Mouse (Mus musculus): ENCODE results near the gene Phkb. TPM values are rescaled to one million over a fixed set of nuclear protein-coding genes. Genes with fewer than 3 reads are reported as not detected.

The Phkb gene
- total and polyA plus RNA-seq, 3 experiments: 14.1 to 18.6 TPM; not detected in 1

- no peak overlapping the region for H3K4me3 ChIP-seq (ENCODE audit: control insufficient read depth in 1 of 2, insufficient read depth in 1 of 2, low read depth in 2 of 2, low read length in 2 of 2)
- no peak for DNase-seq (ENCODE audit: low read depth, low spot score)
- H3K9me3 ChIP-seq (replicated peaks; ENCODE audit: insufficient read depth, low read length): no peaks in the 10 kb centered on the region
- no peak overlapping the region for H3K9ac ChIP-seq (ENCODE audit: control insufficient read depth, low read depth, low read length, poor library complexity, severe bottlenecking)
- no peak for TF ChIP-seq KAT2A (conservative IDR thresholded peaks at IDR 0.05; ENCODE audit: low read depth, low read length)
- TF ChIP-seq JUND (IDR thresholded peaks at IDR 0.05; ENCODE audit: low read depth, low read length): no peak
- no peak for TF ChIP-seq BHLHE40 (IDR thresholded peaks at IDR 0.05; ENCODE audit: borderline replicate concordance, low read depth, low read length)
- no peak for TF ChIP-seq MAFK (IDR thresholded peaks at IDR 0.05; ENCODE audit: borderline replicate concordance, low read depth, low read length)
- no peak for TF ChIP-seq EP300 (IDR thresholded peaks at IDR 0.05; ENCODE audit: low read depth in 1 of 2, low read length in 2 of 2)
- no peak for TF ChIP-seq USF1 (IDR thresholded peaks at IDR 0.05; ENCODE audit: low read depth, low read length)
- TF ChIP-seq MAX (IDR thresholded peaks at IDR 0.05; ENCODE audit: low read length): no peak
- no peak for TF ChIP-seq USF2 (IDR thresholded peaks at IDR 0.05; ENCODE audit: borderline replicate concordance in 1 of 2, insufficient read depth in 1 of 2, low read depth in 1 of 2, low read length in 2 of 2)
- no peak for TF ChIP-seq MYC (IDR thresholded peaks at IDR 0.05; ENCODE audit: low read depth, low read length)
- no peak for TF ChIP-seq RAD21 (IDR thresholded peaks at IDR 0.05; ENCODE audit: low read depth, low read length)
- TF ChIP-seq MYB (IDR thresholded peaks at IDR 0.05; ENCODE audit: low read depth, low read length): no peak
- no peak for TF ChIP-seq ZKSCAN1 (IDR thresholded peaks at IDR 0.05; ENCODE audit: low read depth, low read length)
- TF ChIP-seq CHD1 (IDR thresholded peaks at IDR 0.05; ENCODE audit: low read depth, low read length): no peak
- no peak for TF ChIP-seq TAL1 (IDR thresholded peaks at IDR 0.05; ENCODE audit: low read length)
- no peak for TF ChIP-seq SIN3A (IDR thresholded peaks at IDR 0.05; ENCODE audit: low read length)
- no peak for TF ChIP-seq ETS1 (IDR thresholded peaks at IDR 0.05; ENCODE audit: low read depth, low read length)
- TF ChIP-seq TCF12 (IDR thresholded peaks at IDR 0.05; ENCODE audit: low read depth, low read length): no peak
- no peak for TF ChIP-seq MEF2A (IDR thresholded peaks at IDR 0.05; ENCODE audit: extremely low read depth, insufficient replicate concordance, low read depth, low read length, poor library complexity, severe bottlenecking)
- no peak for TF ChIP-seq POLR2AphosphoS2 (IDR thresholded peaks at IDR 0.05; ENCODE audit: low read length)
- no peak for TF ChIP-seq SMC3 (IDR thresholded peaks at IDR 0.05; ENCODE audit: low read depth, low read length)
- no peaks in the 10 kb centered on the region for H3K27me3 ChIP-seq (ENCODE audit: control insufficient read depth in 1 of 2, insufficient read depth in 2 of 2, low read length in 2 of 2)
- no peaks in the 10 kb centered on the region for H3K79me2 ChIP-seq (ENCODE audit: control insufficient read depth, insufficient read depth, low read length, poor library complexity)
- no peaks in the 10 kb centered on the region for H3K4me1 ChIP-seq (ENCODE audit: control insufficient read depth in 1 of 2, insufficient read depth in 2 of 2, low read length in 2 of 2)
- no peak overlapping the region for H3K27ac ChIP-seq (ENCODE audit: control insufficient read depth, low read depth, low read length)
- peaks cover 0 to 10% of the 10 kb centered on the region in 2 experiments; a peak in 2 of 4 replicates for H3K36me3 ChIP-seq (ENCODE audit: control insufficient read depth in 1 of 2, insufficient read depth in 2 of 2, low read length in 2 of 2)
These were observed 104.1 kb downstream of the Phkb start for GRCm38 (mm10) chr8:85944820-85945219.

- Histone ChIP-seq H3K27me3 (ENCODE audit: control insufficient read depth in 1 of 2, insufficient read depth in 2 of 2, low read length in 2 of 2) (no peaks in the 10 kb centered on the region), H3K36me3 (ENCODE audit: control insufficient read depth in 1 of 2, insufficient read depth in 2 of 2, low read length in 2 of 2) (peaks cover 0 to 1% of the 10 kb centered on the region in 2 experiments; a peak in 2 of 4 replicates), H3K79me2 (ENCODE audit: control insufficient read depth, insufficient read depth, low read length, poor library complexity) (no peaks in the 10 kb centered on the region), H3K9ac (ENCODE audit: control insufficient read depth, low read depth, low read length, poor library complexity, severe bottlenecking) (no peak overlapping the region), H3K4me1 (ENCODE audit: control insufficient read depth in 1 of 2, insufficient read depth in 2 of 2, low read length in 2 of 2) (no peaks in the 10 kb centered on the region), H3K27ac (ENCODE audit: control insufficient read depth, low read depth, low read length) (no peak overlapping the region), H3K9me3 (replicated peaks; ENCODE audit: insufficient read depth, low read length) (no peaks in the 10 kb centered on the region), H3K4me3 (ENCODE audit: control insufficient read depth in 1 of 2, insufficient read depth in 1 of 2, low read depth in 2 of 2, low read length in 2 of 2) (no peak overlapping the region)
- TF ChIP-seq ZKSCAN1 (IDR thresholded peaks at IDR 0.05; ENCODE audit: low read depth, low read length) (no peak), GABPA (IDR thresholded peaks at IDR 0.05; ENCODE audit: low read depth, low read length) (no peak), RAD21 (IDR thresholded peaks at IDR 0.05; ENCODE audit: low read depth, low read length) (no peak), MAFK (IDR thresholded peaks at IDR 0.05; ENCODE audit: borderline replicate concordance, low read depth, low read length) (no peak), ZMIZ1 (IDR thresholded peaks at IDR 0.05; ENCODE audit: low read depth, low read length) (no peak), MYB (IDR thresholded peaks at IDR 0.05; ENCODE audit: low read depth, low read length) (no peak), BHLHE40 (IDR thresholded peaks at IDR 0.05; ENCODE audit: borderline replicate concordance, low read depth, low read length) (no peak)
- DNase-seq (ENCODE audit: low read depth, low spot score): no peak
These were observed 117.6 kb downstream of the Phkb start for GRCm38 (mm10) chr8:85958391-85958790.

All from MEL (cell line).